Mouse (Mus musculus): ENCODE data around the gene Rprml. TPM values are rescaled to one million over a fixed set of nuclear protein-coding genes. Genes with fewer than 3 reads are reported as not detected.

The Rprml gene
- total RNA-seq, 4 experiments from 2014 or later = 61.0 to 79.5 (median 69.2) TPM

Other genes with a start within 250 kb of the Rprml start
- 10 to 100 TPM; 17.4 to 18.2 (median 18.0) TPM for gene Plekhm1, start 236.9 kb upstream of the Rprml start, total RNA-seq (2022)
- not detected for gene Lrrc37a, start 145.0 kb upstream of the Rprml start, total RNA-seq (2022)
- under 1 TPM in 3 of 4 experiments, not detected in 1; 0.07 to 0.08 (median 0.07) TPM for gene Gm884, start 28.4 kb upstream of the Rprml start, total RNA-seq (2022)
- gene Lyzl6, start 10.7 kb upstream of the Rprml start, total RNA-seq (2022) = under 1 TPM in 1 of 4 experiments, not detected in 3; 0.51 TPM
- 10 to 100 TPM; 65.0 to 72.7 (median 68.9) TPM for gene Gosr2, start 48.3 kb downstream of the Rprml start, total RNA-seq (2022)
- under 1 TPM; 0.14 to 0.39 (median 0.22) TPM for gene Wnt9b, start 100.3 kb downstream of the Rprml start, total RNA-seq (2022)
- gene Wnt3, start 124.6 kb downstream of the Rprml start, total RNA-seq (2022) = 1 to 10 TPM; 1.3 to 2.6 (median 1.9) TPM

Measured in left cerebral cortex, adult 8-10 months (tissue).